Mouse (Mus musculus): Measurements from ENCODE around the gene Gm20388. TPM values are rescaled to one million over a fixed set of nuclear protein-coding genes. Genes with fewer than 3 reads are reported as not detected.
A peak's percentile ranks its signal among the peaks of the same experiment; 100 is the strongest.

Gm20388 gene
- polyA plus RNA-seq, 1 experiment: 28.1 TPM

DNA sequence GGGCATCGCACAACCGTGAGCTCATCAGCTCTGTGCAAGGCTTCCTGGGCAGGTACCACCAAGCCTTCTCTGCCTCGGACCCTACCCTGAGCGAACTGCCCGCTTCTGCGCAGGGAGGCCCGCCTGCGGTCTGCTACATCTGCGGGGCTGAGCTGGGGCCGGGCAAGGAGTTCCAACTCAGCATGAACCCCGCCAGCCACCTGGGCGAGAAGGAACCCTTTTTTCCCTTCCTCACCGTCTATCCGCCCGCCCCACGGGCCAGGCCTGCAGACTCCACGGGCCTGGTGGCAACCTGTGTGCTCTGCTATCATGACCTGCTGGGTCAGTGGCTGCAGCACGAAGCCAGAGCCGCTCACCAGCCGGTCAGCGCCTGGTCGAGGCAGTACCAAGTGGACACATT, 319.4 kb downstream of the Gm20388 start:
- TF ChIP-seq POLR2A (IDR thresholded peaks at IDR 0.05; ENCODE audit: insufficient read depth, low read length) (no peak), EP300 (IDR thresholded peaks at IDR 0.05; ENCODE audit: insufficient read depth, low read depth, low read length) (no peak), CTCF (IDR thresholded peaks at IDR 0.05; ENCODE audit: low read depth, low read length) (no peak)
- no peaks in the 10 kb centered on the region for H3K36me3 ChIP-seq (ENCODE audit: control insufficient read depth, insufficient read depth, low read length, poor library complexity, severe bottlenecking)
- no peaks in the 10 kb centered on the region for H3K4me1 ChIP-seq (ENCODE audit: control insufficient read depth, insufficient read depth, low read length)
- no peaks in the 10 kb centered on the region for H3K9me3 ChIP-seq (replicated peaks; ENCODE audit: control insufficient read depth, insufficient read depth, low read length, poor library complexity, severe bottlenecking)
- H3K27me3 ChIP-seq (ENCODE audit: control insufficient read depth, insufficient read depth, low read length, poor library complexity, severe bottlenecking): 0 out of 2 replicates have a peak, but pooled peaks cover 7% of the 10 kb centered on the region
- H3K9ac ChIP-seq (ENCODE audit: low read depth, poor library complexity, severe bottlenecking): peak overlapping the region; percentile 92; the same call in 1 of the 2 replicates
- H3K27ac ChIP-seq (ENCODE audit: insufficient read depth, low read length): no peak overlapping the region
- peak overlapping the region; percentile 73 for H3K4me3 ChIP-seq (ENCODE audit: low read depth, low read length)

DNA sequence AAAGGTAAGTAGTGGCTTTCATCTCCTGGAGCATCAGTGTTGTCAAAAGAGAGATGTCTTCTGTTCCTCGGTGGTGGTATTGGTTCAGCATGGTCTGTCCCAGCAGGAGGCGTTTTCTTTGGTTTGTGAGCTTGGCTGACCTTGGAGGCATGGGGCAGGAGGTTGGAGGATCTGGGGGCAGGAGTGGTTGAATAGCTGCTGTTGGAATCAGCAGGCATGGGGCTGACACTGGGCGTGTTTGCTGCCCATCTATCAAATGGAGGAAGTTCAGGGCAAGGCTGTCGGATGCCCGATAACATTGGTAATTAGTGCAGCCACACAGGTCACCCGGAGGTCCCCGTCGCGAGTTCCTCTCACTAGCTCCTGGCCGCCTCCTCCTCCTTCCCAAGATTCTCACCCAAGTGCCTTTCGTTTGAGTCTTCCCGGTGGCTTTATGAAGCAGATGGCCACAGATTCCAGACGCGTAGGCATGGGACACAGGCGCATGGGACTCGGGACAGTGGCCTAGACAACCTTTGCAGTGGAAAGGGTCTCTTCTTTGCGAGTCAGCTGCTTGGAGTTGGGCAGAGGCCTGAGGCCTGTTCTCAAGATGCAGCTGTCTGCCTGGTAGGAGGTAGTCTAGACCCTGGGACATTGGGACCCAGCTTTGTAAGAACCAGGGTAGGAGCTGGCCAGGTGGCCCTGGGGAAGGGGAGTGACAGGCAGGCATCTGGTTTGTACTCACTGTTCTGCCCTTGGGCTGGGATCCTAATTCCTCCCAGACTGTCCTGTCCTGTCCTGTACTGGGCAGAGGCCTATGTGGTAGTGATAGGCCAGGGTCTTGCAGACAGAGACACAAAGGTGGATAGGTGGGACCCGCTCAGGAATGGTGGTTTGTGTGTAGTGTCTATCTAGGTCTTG, 320.3 kb downstream of the Gm20388 start:
- Histone ChIP-seq H3K27me3 (ENCODE audit: control insufficient read depth, insufficient read depth, low read length, poor library complexity, severe bottlenecking) (0 out of 2 replicates have a peak, but pooled peaks cover 7% of the 10 kb centered on the region), H3K27ac (ENCODE audit: insufficient read depth, low read length) (no peak overlapping the region), H3K9me3 (replicated peaks; ENCODE audit: control insufficient read depth, insufficient read depth, low read length, poor library complexity, severe bottlenecking) (no peaks in the 10 kb centered on the region), H3K9ac (ENCODE audit: low read depth, poor library complexity, severe bottlenecking) (no peak overlapping the region), H3K36me3 (ENCODE audit: control insufficient read depth, insufficient read depth, low read length, poor library complexity, severe bottlenecking) (no peaks in the 10 kb centered on the region), H3K4me1 (ENCODE audit: control insufficient read depth, insufficient read depth, low read length) (no peaks in the 10 kb centered on the region), H3K4me3 (ENCODE audit: low read depth, low read length) (no peak overlapping the region)
- no peak for TF ChIP-seq CTCF (IDR thresholded peaks at IDR 0.05; ENCODE audit: low read depth, low read length)
- TF ChIP-seq POLR2A (IDR thresholded peaks at IDR 0.05; ENCODE audit: insufficient read depth, low read length): no peak
- TF ChIP-seq EP300 (IDR thresholded peaks at IDR 0.05; ENCODE audit: insufficient read depth, low read depth, low read length): no peak

DNA sequence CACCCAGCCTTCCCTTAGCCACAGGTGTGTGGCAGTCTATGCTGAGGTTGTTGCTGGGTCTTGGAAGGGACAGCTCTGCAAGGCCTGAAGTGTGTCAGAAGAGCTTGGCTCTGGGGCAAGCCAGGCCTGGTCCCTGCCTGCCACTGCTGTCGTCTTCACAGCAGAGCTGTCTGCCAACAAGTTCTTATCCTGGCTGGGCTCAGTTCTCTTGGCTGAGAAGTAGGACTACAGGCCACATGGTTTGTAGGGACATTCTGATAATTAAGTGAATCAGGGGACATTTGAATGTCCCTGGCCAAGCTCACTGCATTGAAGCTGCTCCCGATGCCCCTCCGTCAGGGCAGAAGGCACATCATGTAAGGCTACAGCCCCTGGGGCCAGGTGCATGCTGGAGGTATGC, 321.2 kb downstream of the Gm20388 start:
- 0 out of 2 replicates have a peak, but pooled peaks cover 7% of the 10 kb centered on the region for H3K27me3 ChIP-seq (ENCODE audit: control insufficient read depth, insufficient read depth, low read length, poor library complexity, severe bottlenecking)
- no peak overlapping the region for H3K27ac ChIP-seq (ENCODE audit: insufficient read depth, low read length)
- no peak overlapping the region for H3K4me3 ChIP-seq (ENCODE audit: low read depth, low read length)
- H3K9ac ChIP-seq (ENCODE audit: low read depth, poor library complexity, severe bottlenecking): no peak overlapping the region
- H3K4me1 ChIP-seq (ENCODE audit: control insufficient read depth, insufficient read depth, low read length): no peaks in the 10 kb centered on the region
- TF ChIP-seq POLR2A (IDR thresholded peaks at IDR 0.05; ENCODE audit: insufficient read depth, low read length) (no peak), CTCF (IDR thresholded peaks at IDR 0.05; ENCODE audit: low read depth, low read length) (no peak), EP300 (IDR thresholded peaks at IDR 0.05; ENCODE audit: insufficient read depth, low read depth, low read length) (no peak)
- H3K36me3 ChIP-seq (ENCODE audit: control insufficient read depth, insufficient read depth, low read length, poor library complexity, severe bottlenecking): no peaks in the 10 kb centered on the region
- no peaks in the 10 kb centered on the region for H3K9me3 ChIP-seq (replicated peaks; ENCODE audit: control insufficient read depth, insufficient read depth, low read length, poor library complexity, severe bottlenecking)

DNA sequence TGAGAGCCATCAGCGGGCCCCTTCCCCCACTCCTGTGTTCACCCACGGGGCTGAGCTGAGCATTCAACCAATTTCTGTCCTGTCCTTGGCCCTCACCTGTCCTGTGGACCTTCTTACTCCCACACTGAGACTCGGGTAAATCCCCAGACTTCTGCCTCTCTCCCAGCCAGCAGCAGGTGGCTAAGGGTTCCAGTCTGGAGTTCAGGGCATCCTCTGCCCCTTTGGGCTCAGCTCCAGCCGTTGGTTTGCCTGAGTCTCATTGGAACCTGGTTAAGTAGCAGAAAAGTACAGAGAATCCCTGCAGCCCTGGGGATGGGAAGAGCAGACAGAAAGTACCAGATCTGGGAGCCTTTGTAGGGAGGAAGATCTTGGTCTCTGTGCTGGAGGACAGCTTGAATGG, 321.8 kb downstream of the Gm20388 start:
- Histone ChIP-seq H3K4me3 (ENCODE audit: low read depth, low read length) (no peak overlapping the region), H3K27ac (ENCODE audit: insufficient read depth, low read length) (no peak overlapping the region), H3K36me3 (ENCODE audit: control insufficient read depth, insufficient read depth, low read length, poor library complexity, severe bottlenecking) (no peaks in the 10 kb centered on the region), H3K9ac (ENCODE audit: low read depth, poor library complexity, severe bottlenecking) (no peak overlapping the region), H3K27me3 (ENCODE audit: control insufficient read depth, insufficient read depth, low read length, poor library complexity, severe bottlenecking) (0 out of 2 replicates have a peak, but pooled peaks cover 7% of the 10 kb centered on the region), H3K9me3 (replicated peaks; ENCODE audit: control insufficient read depth, insufficient read depth, low read length, poor library complexity, severe bottlenecking) (no peaks in the 10 kb centered on the region), H3K4me1 (ENCODE audit: control insufficient read depth, insufficient read depth, low read length) (no peaks in the 10 kb centered on the region)
- no peak for TF ChIP-seq CTCF (IDR thresholded peaks at IDR 0.05; ENCODE audit: low read depth, low read length)
- no peak for TF ChIP-seq EP300 (IDR thresholded peaks at IDR 0.05; ENCODE audit: insufficient read depth, low read depth, low read length)
- TF ChIP-seq POLR2A (IDR thresholded peaks at IDR 0.05; ENCODE audit: insufficient read depth, low read length): no peak

DNA sequence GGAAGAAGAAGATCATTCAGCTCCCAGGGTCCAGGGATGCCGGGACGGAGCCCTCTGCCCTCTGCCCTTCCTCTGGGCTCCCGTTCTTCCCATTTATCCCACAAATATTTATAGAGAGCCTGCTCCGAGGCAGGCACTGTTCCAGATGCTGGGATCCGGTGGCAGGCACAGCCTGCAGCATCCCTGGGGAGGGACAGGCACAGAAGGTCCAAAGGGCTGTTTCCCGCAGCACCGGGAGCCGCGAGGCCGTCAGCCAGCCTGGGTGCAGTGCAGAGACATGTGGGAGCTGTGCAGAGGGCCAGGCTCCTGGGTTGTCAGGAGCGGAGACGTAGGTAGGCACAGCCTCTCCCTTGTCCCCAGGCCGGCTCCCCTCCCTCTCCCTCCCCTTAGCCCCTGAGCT, 322.3 kb downstream of the Gm20388 start:
- Histone ChIP-seq H3K4me1 (ENCODE audit: control insufficient read depth, insufficient read depth, low read length) (no peaks in the 10 kb centered on the region), H3K27ac (ENCODE audit: insufficient read depth, low read length) (no peak overlapping the region), H3K9me3 (replicated peaks; ENCODE audit: control insufficient read depth, insufficient read depth, low read length, poor library complexity, severe bottlenecking) (no peaks in the 10 kb centered on the region), H3K27me3 (ENCODE audit: control insufficient read depth, insufficient read depth, low read length, poor library complexity, severe bottlenecking) (0 out of 2 replicates have a peak, but pooled peaks cover 7% of the 10 kb centered on the region), H3K9ac (ENCODE audit: low read depth, poor library complexity, severe bottlenecking) (no peak overlapping the region), H3K4me3 (ENCODE audit: low read depth, low read length) (no peak overlapping the region), H3K36me3 (ENCODE audit: control insufficient read depth, insufficient read depth, low read length, poor library complexity, severe bottlenecking) (no peaks in the 10 kb centered on the region)
- no peak for TF ChIP-seq EP300 (IDR thresholded peaks at IDR 0.05; ENCODE audit: insufficient read depth, low read depth, low read length)
- TF ChIP-seq POLR2A (IDR thresholded peaks at IDR 0.05; ENCODE audit: insufficient read depth, low read length): no peak
- no peak for TF ChIP-seq CTCF (IDR thresholded peaks at IDR 0.05; ENCODE audit: low read depth, low read length)

DNA sequence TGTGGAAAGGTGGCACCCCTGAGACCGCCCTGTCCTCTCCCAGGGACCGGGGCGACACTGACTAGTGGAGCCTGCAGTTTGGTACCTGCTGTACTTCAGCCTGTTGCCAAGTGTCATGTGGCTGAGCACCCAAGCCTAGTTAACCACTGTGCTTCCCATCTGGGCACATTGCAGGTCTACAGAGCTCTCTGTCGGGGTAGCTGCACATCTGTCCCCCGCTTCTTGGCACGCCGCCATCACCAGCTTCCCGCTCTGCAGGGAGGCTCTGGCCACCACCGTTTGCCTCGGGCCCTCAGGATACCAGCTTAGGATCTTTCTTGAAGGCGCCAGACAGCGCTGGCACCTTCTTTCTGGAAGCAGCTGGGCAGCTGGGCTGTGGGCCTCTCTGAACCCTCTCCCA, 323.8 kb downstream of the Gm20388 start:
- Histone ChIP-seq H3K4me3 (ENCODE audit: low read depth, low read length) (no peak overlapping the region), H3K9me3 (replicated peaks; ENCODE audit: control insufficient read depth, insufficient read depth, low read length, poor library complexity, severe bottlenecking) (no peaks in the 10 kb centered on the region), H3K36me3 (ENCODE audit: control insufficient read depth, insufficient read depth, low read length, poor library complexity, severe bottlenecking) (no peaks in the 10 kb centered on the region), H3K27me3 (ENCODE audit: control insufficient read depth, insufficient read depth, low read length, poor library complexity, severe bottlenecking) (no peaks in the 10 kb centered on the region), H3K9ac (ENCODE audit: low read depth, poor library complexity, severe bottlenecking) (no peak overlapping the region), H3K27ac (ENCODE audit: insufficient read depth, low read length) (no peak overlapping the region), H3K4me1 (ENCODE audit: control insufficient read depth, insufficient read depth, low read length) (no peaks in the 10 kb centered on the region)
- TF ChIP-seq CTCF (IDR thresholded peaks at IDR 0.05; ENCODE audit: low read depth, low read length) (no peak), POLR2A (IDR thresholded peaks at IDR 0.05; ENCODE audit: insufficient read depth, low read length) (no peak), EP300 (IDR thresholded peaks at IDR 0.05; ENCODE audit: insufficient read depth, low read depth, low read length) (no peak)

Measured in ES-Bruce4 (cell line).